Mouse (Mus musculus): ENCODE data around the gene Hist1h2aa. TPM values are rescaled to one million over a fixed set of nuclear protein-coding genes. Genes with fewer than 3 reads are reported as not detected.

Gene Hist1h2aa
- polyA plus RNA-seq, 1 experiment from 2014 or later: not detected

GRCm38 (mm10) chr13:23946254-23946653 is 12.0 kb downstream of the Hist1h2aa start:
- no peak overlapping the region for H3K27ac ChIP-seq (replicated peaks)
- ATAC-seq (ENCODE audit: insufficient number of reproducible peaks, low FRiP score, low TSS enrichment, low read depth): no peak
- WGBS: 32% methylated on average over 2 of the region's 2 CpGs
- H3K4me2 ChIP-seq (replicated peaks): no peak overlapping the region
- H3K36me3 ChIP-seq: no peaks in the 10 kb centered on the region
- no peaks in the 10 kb centered on the region for H3K4me1 ChIP-seq
- H3K4me3 ChIP-seq (replicated peaks): no peak overlapping the region
- H3K9me3 ChIP-seq (replicated peaks): no peaks in the 10 kb centered on the region
- no peaks in the 10 kb centered on the region for H3K27me3 ChIP-seq
- no peak overlapping the region for H3K9ac ChIP-seq

- no peak overlapping the region for H3K4me2 ChIP-seq (replicated peaks)
- no peaks in the 10 kb centered on the region for H3K36me3 ChIP-seq
- H3K4me3 ChIP-seq (replicated peaks): no peak overlapping the region
- no peaks in the 10 kb centered on the region for H3K9me3 ChIP-seq (replicated peaks)
- H3K27me3 ChIP-seq: no peaks in the 10 kb centered on the region
- no peak overlapping the region for H3K27ac ChIP-seq (replicated peaks)
- no peak for ATAC-seq (ENCODE audit: insufficient number of reproducible peaks, low FRiP score, low TSS enrichment, low read depth)
- 38% methylated on average over 14 of the region's 14 CpGs for WGBS
- H3K9ac ChIP-seq: no peak overlapping the region
- no peaks in the 10 kb centered on the region for H3K4me1 ChIP-seq
Measured at GRCm38 (mm10) chr13:23949484-23950246, 15.4 kb downstream of the Hist1h2aa start.

- no peak overlapping the region for H3K4me2 ChIP-seq (replicated peaks)
- WGBS: 78% methylated on average over 3 of the region's 3 CpGs
- H3K4me3 ChIP-seq (replicated peaks): no peak overlapping the region
- no peaks in the 10 kb centered on the region for H3K4me1 ChIP-seq
- ATAC-seq (ENCODE audit: insufficient number of reproducible peaks, low FRiP score, low TSS enrichment, low read depth): no peak
- no peaks in the 10 kb centered on the region for H3K27me3 ChIP-seq
- H3K9ac ChIP-seq: no peak overlapping the region
- no peaks in the 10 kb centered on the region for H3K36me3 ChIP-seq
- H3K9me3 ChIP-seq (replicated peaks): no peaks in the 10 kb centered on the region
- H3K27ac ChIP-seq (replicated peaks): no peak overlapping the region
Measured at GRCm38 (mm10) chr13:23950928-23951327, 16.7 kb downstream of the Hist1h2aa start.

DNA sequence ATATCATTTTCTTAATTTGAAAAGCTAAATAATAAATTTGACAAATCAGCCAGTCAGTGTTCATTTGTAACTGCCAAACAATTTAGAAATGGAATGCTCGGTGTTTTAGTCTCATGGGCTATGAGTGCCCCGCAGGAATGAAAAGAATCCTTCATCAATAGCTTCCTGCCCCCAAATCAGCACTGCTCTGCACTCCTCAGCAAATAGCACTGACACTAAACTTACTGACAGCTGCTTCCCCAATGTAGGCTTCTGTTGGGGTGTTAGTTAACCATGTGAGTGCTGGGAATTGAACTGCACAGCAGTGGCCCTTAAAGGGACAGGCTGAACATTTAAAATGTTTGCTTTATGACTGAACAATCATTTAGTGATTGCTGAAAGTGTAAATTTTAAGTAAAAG is 25.5 kb downstream of the Hist1h2aa start:
- Histone ChIP-seq H3K4me1 (no peaks in the 10 kb centered on the region), H3K27ac (replicated peaks) (no peak overlapping the region), H3K9me3 (replicated peaks) (no peaks in the 10 kb centered on the region), H3K4me2 (replicated peaks) (no peak overlapping the region), H3K9ac (no peak overlapping the region), H3K36me3 (no peaks in the 10 kb centered on the region), H3K4me3 (replicated peaks) (no peak overlapping the region), H3K27me3 (no peaks in the 10 kb centered on the region)
- WGBS: 8% methylated on average over 2 of the region's 2 CpGs
- ATAC-seq (ENCODE audit: insufficient number of reproducible peaks, low FRiP score, low TSS enrichment, low read depth): no peak

DNA sequence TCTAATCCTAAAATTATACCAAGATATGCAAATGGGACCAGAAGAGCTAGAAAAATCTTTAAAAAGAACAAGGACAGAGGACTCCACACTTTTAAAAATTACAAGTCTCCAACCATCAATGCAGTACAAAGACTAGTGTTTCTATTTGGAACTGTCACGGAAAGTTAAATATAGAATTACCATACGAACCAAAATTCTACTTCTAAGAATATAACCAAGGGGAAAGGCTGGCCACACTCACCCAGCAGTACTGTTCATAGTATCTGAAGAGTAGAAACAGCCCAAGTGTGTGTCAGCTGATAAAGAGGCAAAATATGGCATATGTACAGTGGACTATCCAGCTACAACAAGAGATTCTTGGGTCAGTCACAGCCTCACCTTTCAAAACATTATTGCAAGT is 30.6 kb downstream of the Hist1h2aa start:
- Histone ChIP-seq H3K9me3 (replicated peaks) (no peaks in the 10 kb centered on the region), H3K4me1 (no peaks in the 10 kb centered on the region), H3K4me3 (replicated peaks) (no peak overlapping the region), H3K36me3 (no peaks in the 10 kb centered on the region), H3K4me2 (replicated peaks) (no peak overlapping the region), H3K27ac (replicated peaks) (no peak overlapping the region), H3K9ac (no peak overlapping the region), H3K27me3 (no peaks in the 10 kb centered on the region)
- WGBS: 65% methylated on average over 2 of the region's 2 CpGs
- no peak for ATAC-seq (ENCODE audit: insufficient number of reproducible peaks, low FRiP score, low TSS enrichment, low read depth)

GRCm38 (mm10) chr13:23971870-23972269 is 37.6 kb downstream of the Hist1h2aa start:
- no peak for ATAC-seq (ENCODE audit: insufficient number of reproducible peaks, low FRiP score, low TSS enrichment, low read depth)
- no peak overlapping the region for H3K9ac ChIP-seq
- H3K4me1 ChIP-seq: no peaks in the 10 kb centered on the region
- no peak overlapping the region for H3K4me2 ChIP-seq (replicated peaks)
- no peak overlapping the region for H3K27ac ChIP-seq (replicated peaks)
- whole genome bisulfite sequencing: 63% methylated on average over 2 of the region's 2 CpGs
- no peaks in the 10 kb centered on the region for H3K36me3 ChIP-seq
- H3K27me3 ChIP-seq: no peaks in the 10 kb centered on the region
- no peak overlapping the region for H3K4me3 ChIP-seq (replicated peaks)
- H3K9me3 ChIP-seq (replicated peaks): no peaks in the 10 kb centered on the region

DNA sequence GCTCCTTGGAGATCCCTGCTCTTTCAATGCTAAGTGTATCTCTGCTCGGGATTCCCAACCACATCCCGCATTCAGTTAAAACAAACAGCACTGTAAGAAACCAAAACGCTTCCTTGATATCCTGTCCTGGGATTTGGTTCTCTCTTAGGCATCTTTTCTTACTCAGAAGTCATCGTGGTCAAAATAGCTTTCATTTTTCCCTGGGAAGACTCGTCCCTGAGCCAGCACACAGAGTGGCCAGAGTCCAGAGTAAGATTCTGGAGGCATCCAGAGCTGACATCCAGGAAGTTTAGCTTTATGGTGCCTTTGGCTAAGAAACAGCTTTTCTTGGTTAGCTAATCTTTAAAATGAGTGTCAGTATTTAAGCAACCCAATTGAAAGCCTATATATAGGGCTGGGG is 38.0 kb downstream of the Hist1h2aa start:
- H3K9me3 ChIP-seq (replicated peaks): no peaks in the 10 kb centered on the region
- no peak overlapping the region for H3K9ac ChIP-seq
- H3K27me3 ChIP-seq: no peaks in the 10 kb centered on the region
- no peak overlapping the region for H3K27ac ChIP-seq (replicated peaks)
- H3K36me3 ChIP-seq: no peaks in the 10 kb centered on the region
- no peak for ATAC-seq (ENCODE audit: insufficient number of reproducible peaks, low FRiP score, low TSS enrichment, low read depth)
- WGBS: 47% methylated on average over 5 of the region's 5 CpGs
- no peak overlapping the region for H3K4me2 ChIP-seq (replicated peaks)
- H3K4me3 ChIP-seq (replicated peaks): no peak overlapping the region
- no peaks in the 10 kb centered on the region for H3K4me1 ChIP-seq

Small RNA genes lying within 50 kb of the gene (microRNA-seq; reads per million reads assigned to microRNA genes)
- not detected for gene Gm44344 (ENCODE audit: borderline number of aligned reads)

Other genes with a start within 250 kb of the Hist1h2aa start
- not detected in 2 replicates for gene Hist1h1t, start 238.6 kb upstream of the Hist1h2aa start, polyA plus RNA-seq (2015; fragmentation: Nextera tagmentation; extraction: Ambion mirVana)
- 4.2 and 5.3 TPM in 2 replicates for gene Hist1h4c, start 236.0 kb upstream of the Hist1h2aa start, polyA plus RNA-seq (2015; fragmentation: Nextera tagmentation; extraction: Ambion mirVana)
- gene Hfe, start 223.6 kb upstream of the Hist1h2aa start, polyA plus RNA-seq (2015; fragmentation: Nextera tagmentation; extraction: Ambion mirVana): 8.7 and 13.0 TPM in 2 replicates
- 36.4 TPM in 2 replicates for gene Hist1h1c, start 195.7 kb upstream of the Hist1h2aa start, polyA plus RNA-seq (2015; fragmentation: Nextera tagmentation; extraction: Ambion mirVana)
- 3.5 and 4.8 TPM in 2 replicates for gene Hist1h3c, start 188.9 kb upstream of the Hist1h2aa start, polyA plus RNA-seq (2015; fragmentation: Nextera tagmentation; extraction: Ambion mirVana)
- gene Hist1h2bb, start 187.7 kb upstream of the Hist1h2aa start, polyA plus RNA-seq (2015; fragmentation: Nextera tagmentation; extraction: Ambion mirVana): 2.0 and 2.1 TPM in 2 replicates
- 23.1 and 38.3 TPM in 2 replicates for gene Hist1h2ab, start 183.3 kb upstream of the Hist1h2aa start, polyA plus RNA-seq (2015; fragmentation: Nextera tagmentation; extraction: Ambion mirVana)
- gene Hist1h3b, start 182.2 kb upstream of the Hist1h2aa start, polyA plus RNA-seq (2015; fragmentation: Nextera tagmentation; extraction: Ambion mirVana): 8.4 and 9.7 TPM in 2 replicates
- gene Hist1h4b, start 177.4 kb upstream of the Hist1h2aa start, polyA plus RNA-seq (2015; fragmentation: Nextera tagmentation; extraction: Ambion mirVana): 2.6 and 3.0 TPM in 2 replicates
- 0.39 and 0.42 TPM in 2 replicates for gene Hist1h4a, start 173.2 kb upstream of the Hist1h2aa start, polyA plus RNA-seq (2015; fragmentation: Nextera tagmentation; extraction: Ambion mirVana)
- 2.3 and 3.5 TPM in 2 replicates for gene Hist1h3a, start 172.1 kb upstream of the Hist1h2aa start, polyA plus RNA-seq (2015; fragmentation: Nextera tagmentation; extraction: Ambion mirVana)
- gene Hist1h1a, start 170.8 kb upstream of the Hist1h2aa start, polyA plus RNA-seq (2015; fragmentation: Nextera tagmentation; extraction: Ambion mirVana): 1.8 and 1.9 TPM in 2 replicates
- gene Trim38, start 164.5 kb upstream of the Hist1h2aa start, polyA plus RNA-seq (2015; fragmentation: Nextera tagmentation; extraction: Ambion mirVana): not detected in 2 replicates
- not detected in 2 replicates for gene Slc17a2, start 127.5 kb upstream of the Hist1h2aa start, polyA plus RNA-seq (2015; fragmentation: Nextera tagmentation; extraction: Ambion mirVana)
- not detected in 2 replicates for gene Slc17a3, start 95.0 kb upstream of the Hist1h2aa start, polyA plus RNA-seq (2015; fragmentation: Nextera tagmentation; extraction: Ambion mirVana)
- not detected in 2 replicates for gene Slc17a1, start 66.7 kb upstream of the Hist1h2aa start, polyA plus RNA-seq (2015; fragmentation: Nextera tagmentation; extraction: Ambion mirVana)
- gene Slc17a4, start 19.5 kb upstream of the Hist1h2aa start, polyA plus RNA-seq (2015; fragmentation: Nextera tagmentation; extraction: Ambion mirVana): not detected in 2 replicates
- not detected in 2 replicates for gene Hist1h2ba, start 306 bp upstream of the Hist1h2aa start, polyA plus RNA-seq (2015; fragmentation: Nextera tagmentation; extraction: Ambion mirVana)
- gene Scgn, start 56.8 kb downstream of the Hist1h2aa start, polyA plus RNA-seq (2015; fragmentation: Nextera tagmentation; extraction: Ambion mirVana): 0.42 and 0.63 TPM in 2 replicates

Data from embryonic facial prominence, embryonic 15.5 days (tissue).